Mouse (Mus musculus) forebrain, embryonic 11.5 days (tissue): Measurements from ENCODE around the gene Slc37a4. TPM values are rescaled to one million over a fixed set of nuclear protein-coding genes. Genes with fewer than 3 reads are reported as not detected.
"Not testable (repeated sequence)": the region's sequence is repeated elsewhere in the genome, so short reads cannot be mapped to it uniquely, and the experiment has no call there.

ENCODE experiments used
- ATAC-seq: fragments of 200-750 bp; cut with Nextera tagmentation; replicated peaks from 2 replicates; pipeline ENCODE4 v1.8.0; 2017; ENCODE audit warnings: moderate TSS enrichment; ENCODE audit not compliant: low FRiP score
- DNase-seq: peaks from one replicate; pipeline ENCODE4 v3.0.0-alpha.2; 2017; ENCODE audit warnings: low spot score
- H3K27ac ChIP-seq: fragments of 300-500 bp; sonication (generic); 2 replicates; pipeline ENCODE4 v1.5.1; 2014; ENCODE audit warnings: low read depth, low read length
- H3K27me3 ChIP-seq: fragments of 300-500 bp; sonication (generic); 2 replicates; pipeline ENCODE4 v1.6.1; 2014; ENCODE audit warnings: mild to moderate bottlenecking, low read length, mixed read lengths; ENCODE audit not compliant: control insufficient read depth, insufficient read depth
- H3K36me3 ChIP-seq: fragments of 300-500 bp; sonication (generic); 2 replicates; pipeline ENCODE4 v1.6.1; 2014; ENCODE audit warnings: mild to moderate bottlenecking, low read length, moderate library complexity, mixed read lengths; ENCODE audit not compliant: control insufficient read depth, insufficient read depth
- H3K4me1 ChIP-seq: fragments of 300-500 bp; sonication (generic); replicated peaks from 2 replicates; pipeline ENCODE4 v1.6.1; 2014; ENCODE audit warnings: low read length, mixed read lengths; ENCODE audit not compliant: control insufficient read depth, insufficient read depth
- H3K4me2 ChIP-seq: fragments of 300-500 bp; sonication (generic); 2 replicates; pipeline ENCODE4 v1.6.1; 2014; ENCODE audit warnings: low read depth, mild to moderate bottlenecking, low read length, moderate library complexity, mixed read lengths; ENCODE audit not compliant: severe bottlenecking
- H3K4me3 ChIP-seq: fragments of 300-500 bp; sonication (generic); 2 replicates; pipeline ENCODE4 v1.5.1; 2014; ENCODE audit warnings: low read depth, low read length
- H3K9ac ChIP-seq: fragments of 300-500 bp; sonication (generic); 2 replicates; pipeline ENCODE4 v1.6.1; 2014; ENCODE audit warnings: low read length
- H3K9me3 ChIP-seq: fragments of 300-500 bp; sonication (generic); 2 replicates; pipeline ENCODE4 v1.6.1; 2016; ENCODE audit warnings: low read length, mixed read lengths; ENCODE audit not compliant: control insufficient read depth
- WGBS: fragments of 180-500 bp; shearing (Covaris S2); extraction: QIAGEN DNeasy Blood & Tissue Kit; methylation state at CpG from one replicate; pipeline ENCODE4 v1.1.7; 2014; 5-methylcytosine and 5-hydroxymethylcytosine counted together
- polyA plus RNA-seq: library from polyadenylated mRNA; unstranded; fragments of >200 nt; fragmentation: Nextera tagmentation; extraction: Ambion mirVana; gene quantifications from 2 replicates; pipeline ENCODE4 v1.2.1, GENCODE M21; 2014

Slc37a4 gene
- polyA plus RNA-seq, 1 experiment from 2014 or later: 24.8 TPM

- Histone ChIP-seq H3K9ac (peak within 1 kb of the TSS; percentile 63), H3K4me2 (peak within 1 kb of the TSS; percentile 78), H3K4me3 (peak within 1 kb of the TSS; percentile 74), H3K9me3 (no peaks in the 10 kb centered on the region), H3K4me1 (0 out of 2 replicates have a peak, but pooled peaks cover 2% of the 10 kb centered on the region), H3K27ac (no peak within 1 kb of the TSS), H3K27me3 (no peaks in the 10 kb centered on the region), H3K36me3 (peaks cover 3% of the 10 kb centered on the region; the same call in 1 of the 2 replicates)
- DNase-seq (peak; percentile 97), ATAC-seq (peak; percentile 93)
- WGBS: under 1% methylated on average over 44 of the region's 44 CpGs
Observed at GRCm38 (mm10) chr9:44361190-44361917, 35.3 kb upstream of the Slc37a4 start, which contains the start of gene Vps11. Gene Vps11 (minus strand): TSS chr9:44361670.

- not testable (repeated sequence) for H3K4me1 ChIP-seq, H3K27ac ChIP-seq, H3K27me3 ChIP-seq, H3K36me3 ChIP-seq, H3K9ac ChIP-seq, H3K9me3 ChIP-seq, DNase-seq, ATAC-seq
- Histone ChIP-seq H3K4me3 (peak overlapping the region; percentile 74; the same call in 1 of the 2 replicates), H3K4me2 (peak overlapping the region; percentile 78; the same call in 1 of the 2 replicates)
- WGBS: 50% methylated on average over 4 of the region's 4 CpGs
Observed at GRCm38 (mm10) chr9:44361931-44362330, 34.7 kb upstream of the Slc37a4 start.

GRCm38 (mm10) chr9:44364480-44364879, 32.2 kb upstream of the Slc37a4 start:
- no peak overlapping the region for H3K27ac ChIP-seq

GRCm38 (mm10) chr9:44373386-44373785, 23.3 kb upstream of the Slc37a4 start:
- H3K4me3 ChIP-seq: no peak overlapping the region
- H3K4me1 ChIP-seq: no peaks in the 10 kb centered on the region
- H3K9ac ChIP-seq: no peak overlapping the region
- H3K4me2 ChIP-seq: no peak overlapping the region
- no peaks in the 10 kb centered on the region for H3K9me3 ChIP-seq
- H3K27ac ChIP-seq: no peak overlapping the region
- H3K36me3 ChIP-seq: no peaks in the 10 kb centered on the region
- no peaks in the 10 kb centered on the region for H3K27me3 ChIP-seq
- ATAC-seq (no peak), DNase-seq (no peak)

More at GRCm38 (mm10) chr9:44364480-44364879, 32.2 kb upstream of the Slc37a4 start:
- H3K36me3 ChIP-seq: no peaks in the 10 kb centered on the region
- H3K9ac ChIP-seq: no peak overlapping the region
- no peak overlapping the region for H3K4me3 ChIP-seq
- H3K9me3 ChIP-seq: no peaks in the 10 kb centered on the region
- ATAC-seq: no peak
- DNase-seq: no peak
- H3K27me3 ChIP-seq: no peaks in the 10 kb centered on the region
- 62% methylated on average over 3 of the region's 3 CpGs for WGBS
- H3K4me2 ChIP-seq: no peak overlapping the region
- H3K4me1 ChIP-seq: 0 out of 2 replicates have a peak, but pooled peaks cover 2% of the 10 kb centered on the region

GRCm38 (mm10) chr9:44376141-44376540, 20.5 kb upstream of the Slc37a4 start:
- 88% methylated on average over 6 of the region's 6 CpGs for WGBS
- no peak for ATAC-seq
- no peak for DNase-seq
- no peak overlapping the region for H3K9ac ChIP-seq
- H3K27ac ChIP-seq: no peak overlapping the region
- H3K27me3 ChIP-seq: no peaks in the 10 kb centered on the region
- peaks cover 4% of the 10 kb centered on the region for H3K4me1 ChIP-seq
- H3K36me3 ChIP-seq: no peaks in the 10 kb centered on the region
- H3K4me3 ChIP-seq: no peak overlapping the region
- H3K9me3 ChIP-seq: no peaks in the 10 kb centered on the region
- H3K4me2 ChIP-seq: no peak overlapping the region

GRCm38 (mm10) chr9:44377335-44377734, 19.3 kb upstream of the Slc37a4 start:
- H3K4me2 ChIP-seq, ATAC-seq, H3K9me3 ChIP-seq, H3K4me3 ChIP-seq, H3K27ac ChIP-seq, H3K36me3 ChIP-seq, DNase-seq, H3K4me1 ChIP-seq, H3K27me3 ChIP-seq, H3K9ac ChIP-seq: not testable (repeated sequence)
- 76% methylated on average over 2 of the region's 2 CpGs for WGBS

- ATAC-seq (no peak), DNase-seq (no peak)
- peak overlapping the region; percentile 89 for H3K4me3 ChIP-seq
- peaks cover 12% of the 10 kb centered on the region; the same call in 1 of the 2 replicates for H3K36me3 ChIP-seq
- peak overlapping the region; percentile 73 for H3K4me2 ChIP-seq
- H3K9me3 ChIP-seq: no peaks in the 10 kb centered on the region
- peaks cover 4% of the 10 kb centered on the region for H3K4me1 ChIP-seq
- 91% methylated on average over 5 of the region's 5 CpGs for WGBS
- H3K27ac ChIP-seq: no peak overlapping the region; the same call in 1 of the 2 replicates
- H3K27me3 ChIP-seq: no peaks in the 10 kb centered on the region
- H3K9ac ChIP-seq: peak overlapping the region; percentile 65
Observed at GRCm38 (mm10) chr9:44378153-44378730, 18.4 kb upstream of the Slc37a4 start.

GRCm38 (mm10) chr9:44379054-44379834, 17.4 kb upstream of the Slc37a4 start, which contains the start of gene Hyou1:
Gene Hyou1 (plus strand): TSS chr9:44379490.
- peaks cover 19% of the 10 kb centered on the region for H3K36me3 ChIP-seq
- under 1% methylated on average over 83 of the region's 83 CpGs for WGBS
- peak within 1 kb of the TSS; percentile 57 for H3K27ac ChIP-seq
- H3K27me3 ChIP-seq: no peaks in the 10 kb centered on the region
- peak; percentile 100 for DNase-seq
- peak within 1 kb of the TSS; percentile 94 for H3K9ac ChIP-seq
- H3K4me3 ChIP-seq: peak within 1 kb of the TSS; percentile 89
- no peaks in the 10 kb centered on the region for H3K9me3 ChIP-seq
- H3K4me2 ChIP-seq: peak within 1 kb of the TSS; percentile 96
- H3K4me1 ChIP-seq: peaks cover 4% of the 10 kb centered on the region
- ATAC-seq: peak; percentile 97
